Mouse (Mus musculus) liver, postnatal 0 days (tissue): ENCODE measurements around the gene Ptpn1.

Source experiments
- CTCF ChIP-seq: sonication (generic); IDR thresholded peaks from 2 replicates; pipeline ENCODE4 v1.5.1; 2016; ENCODE audit warnings: antibody characterized with exemption, low read depth
- EP300 ChIP-seq: IDR thresholded peaks from 2 replicates; pipeline ENCODE4 v1.6.1; 2016; ENCODE audit warnings: antibody characterized with exemption, low read depth, mild to moderate bottlenecking

DNA sequence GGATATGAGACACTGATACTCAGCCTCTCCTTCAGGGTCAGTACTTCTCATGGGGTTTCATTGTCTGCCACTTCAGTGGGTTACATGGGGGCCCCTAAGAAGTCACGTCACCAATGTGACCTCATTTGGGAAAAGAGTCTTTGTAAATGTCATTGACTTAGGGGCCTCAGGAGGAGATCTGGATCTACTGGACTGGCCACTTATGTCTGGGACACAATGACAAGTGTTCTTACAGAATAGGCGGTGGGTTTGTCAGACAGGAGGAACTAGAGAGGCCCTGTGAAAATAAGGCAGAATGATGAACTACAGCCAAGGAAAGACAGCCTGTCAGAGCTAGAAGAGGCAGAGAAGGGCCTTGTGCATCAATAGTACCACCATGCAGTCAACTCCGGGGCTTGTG, 2.9 kb upstream of the Ptpn1 start:
- no peak for TF ChIP-seq CTCF
- no peak for TF ChIP-seq EP300
